Mouse (Mus musculus) erythroid progenitor cell, adult 5-6 weeks (primary cell): ENCODE results near the gene Mapk11. TPM values are rescaled to one million over a fixed set of nuclear protein-coding genes. Genes with fewer than 3 reads are reported as not detected.

Experiments used
- ATAC-seq: replicated peaks from 2 replicates; pipeline ENCODE4 v1.8.0; 2016; ENCODE audit warnings: moderate number of reproducible peaks, mild to moderate bottlenecking, moderate TSS enrichment, inconsistent platforms; ENCODE audit not compliant: poor library complexity, low FRiP score, severe bottlenecking
- total RNA-seq, 2 experiments: library from RNA; stranded (forward) in 1 of 2; stranded (reverse) in 1 of 2; fragments of 150-400 nt in 1 of 2; fragments of 186-747, 209-891 nt in 1 of 2; gene quantifications; 2 replicates each; pipeline versions ENCODE4 v1.2.3 to v1.2.4; 2015 to 2017; ENCODE audit warnings: low replicate concordance in 2 of 2

Mapk11 gene
- total RNA-seq, 2 experiments from 2014 or later = 2.1 TPM; not detected in 1

GRCm38 (mm10) chr15:89145813-89146350 lies 3.5 kb downstream of the Mapk11 start:
- no peak for ATAC-seq

GRCm38 (mm10) chr15:89144965-89145364 lies 4.5 kb downstream of the Mapk11 start:
- ATAC-seq = no peak

GRCm38 (mm10) chr15:89143134-89143533 lies 6.3 kb downstream of the Mapk11 start:
- ATAC-seq = no peak

GRCm38 (mm10) chr15:89141905-89142304 lies 7.5 kb downstream of the Mapk11 start:
- no peak for ATAC-seq

GRCm38 (mm10) chr15:89141443-89141842 lies 8.0 kb downstream of the Mapk11 start:
- no peak for ATAC-seq

- ATAC-seq = no peak
These were observed 8.7 kb downstream of the Mapk11 start, which contains the start of gene Mapk12 for GRCm38 (mm10) chr15:89140659-89141252. Mapk12 (minus strand) TSS chr15:89140703.

GRCm38 (mm10) chr15:89140048-89140658 lies 9.3 kb downstream of the Mapk11 start:
- ATAC-seq = no peak

- no peak for ATAC-seq
These were observed 10.9 kb downstream of the Mapk11 start for GRCm38 (mm10) chr15:89138531-89138930.

- ATAC-seq = no peak
These were observed 11.4 kb downstream of the Mapk11 start for GRCm38 (mm10) chr15:89138046-89138405.

GRCm38 (mm10) chr15:89137378-89138045 lies 11.9 kb downstream of the Mapk11 start:
- no peak for ATAC-seq

- ATAC-seq = no peak
These were observed 12.8 kb downstream of the Mapk11 start for GRCm38 (mm10) chr15:89136461-89137155.

GRCm38 (mm10) chr15:89131316-89131715 lies 18.1 kb downstream of the Mapk11 start:
- no peak for ATAC-seq

GRCm38 (mm10) chr15:89130245-89130644 lies 19.2 kb downstream of the Mapk11 start:
- ATAC-seq = no peak

GRCm38 (mm10) chr15:89128382-89129350 lies 20.8 kb downstream of the Mapk11 start, which contains the start of gene Hdac10:
Hdac10 (minus strand) TSS chr15:89128700.
- peak; percentile 91 for ATAC-seq

- ATAC-seq = no peak
These were observed 22.0 kb downstream of the Mapk11 start for GRCm38 (mm10) chr15:89127364-89127940.

- ATAC-seq = no peak
These were observed 22.8 kb downstream of the Mapk11 start for GRCm38 (mm10) chr15:89126622-89127021.

- ATAC-seq = no peak
These were observed 24.1 kb downstream of the Mapk11 start for GRCm38 (mm10) chr15:89125351-89125750.

- ATAC-seq = no peak
These were observed 25.1 kb downstream of the Mapk11 start for GRCm38 (mm10) chr15:89124312-89124711.

GRCm38 (mm10) chr15:89123595-89123994 lies 25.8 kb downstream of the Mapk11 start:
- no peak for ATAC-seq
